Mouse (Mus musculus): Measurements from ENCODE around the gene Lrpap1. TPM values are rescaled to one million over a fixed set of nuclear protein-coding genes. Genes with fewer than 3 reads are reported as not detected.
A peak's percentile ranks its signal among the peaks of the same experiment; 100 is the strongest.

Gene Lrpap1
- total RNA-seq, 2 experiments from 2014 or later, result 128 to 143 TPM

DNA sequence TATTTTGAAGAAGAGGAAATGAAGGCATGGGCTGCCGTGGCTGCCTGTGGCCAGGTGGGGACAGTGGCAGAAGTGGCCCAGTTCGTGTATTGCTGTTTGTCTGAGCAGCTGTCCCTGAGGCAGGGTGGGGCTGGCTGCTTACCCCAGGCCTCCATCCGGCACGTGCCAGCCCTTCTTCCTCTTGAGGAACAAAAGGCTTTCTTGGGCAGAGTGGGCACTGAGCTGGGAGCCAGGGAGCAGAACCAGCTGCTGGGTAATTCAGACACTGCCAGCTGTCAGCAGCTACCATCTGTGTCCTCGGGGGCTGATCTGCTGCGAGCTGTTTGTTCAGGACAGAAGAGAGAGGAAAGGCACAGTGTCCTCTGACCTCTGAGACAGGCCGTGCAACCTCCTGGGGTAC is 34.6 kb downstream of the Lrpap1 start:
- peak; percentile 29 to 50 for DNase-seq (ENCODE audit: low spot score in 2 of 2)
- intact Hi-C loops (cut with DNase I), result no loop called here

DNA sequence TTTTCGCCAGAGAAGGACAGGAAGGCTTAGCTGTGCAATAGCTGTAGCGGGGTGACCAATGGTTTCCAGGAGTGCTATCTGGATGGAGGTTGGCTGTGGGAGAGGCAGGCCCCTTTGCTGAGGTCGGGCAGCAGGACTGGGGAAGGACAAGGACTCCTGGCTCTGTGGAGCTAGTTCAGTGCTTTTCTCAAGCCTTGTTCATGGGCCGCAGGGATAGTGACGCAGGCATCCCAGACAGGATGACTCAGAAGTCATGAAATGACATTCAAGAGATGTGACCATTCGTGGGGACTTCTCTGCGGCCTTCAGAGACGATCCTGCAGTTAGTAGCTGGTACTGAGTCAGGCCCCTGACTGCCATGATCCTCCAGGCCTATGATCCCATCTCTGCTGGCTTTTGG is 35.3 kb downstream of the Lrpap1 start:
- intact Hi-C loops (cut with DNase I), result no loop called here
- DNase-seq (ENCODE audit: low spot score in 2 of 2), result no peak

DNA sequence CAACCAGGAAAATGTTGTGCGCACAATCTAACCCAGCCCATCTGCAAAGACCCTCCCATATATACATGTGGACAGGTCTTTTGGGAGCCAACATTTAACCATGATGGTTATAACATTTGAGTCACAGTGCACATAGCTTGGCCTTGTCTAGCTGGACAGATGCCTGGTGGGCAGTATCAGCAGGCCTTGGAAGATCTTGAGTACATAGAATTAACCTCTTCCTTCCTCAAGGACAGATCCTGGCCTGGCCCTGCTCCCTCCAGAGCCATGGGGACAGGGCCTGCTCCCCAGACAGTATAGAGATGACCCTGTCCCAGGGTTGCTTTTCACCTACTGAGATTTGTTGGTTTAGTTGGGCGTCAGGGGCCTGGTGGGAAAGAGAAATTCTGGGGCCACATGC is 35.7 kb downstream of the Lrpap1 start:
- intact Hi-C loops (cut with DNase I), result no loop called here
- DNase-seq (ENCODE audit: low spot score in 2 of 2), result no peak

DNA sequence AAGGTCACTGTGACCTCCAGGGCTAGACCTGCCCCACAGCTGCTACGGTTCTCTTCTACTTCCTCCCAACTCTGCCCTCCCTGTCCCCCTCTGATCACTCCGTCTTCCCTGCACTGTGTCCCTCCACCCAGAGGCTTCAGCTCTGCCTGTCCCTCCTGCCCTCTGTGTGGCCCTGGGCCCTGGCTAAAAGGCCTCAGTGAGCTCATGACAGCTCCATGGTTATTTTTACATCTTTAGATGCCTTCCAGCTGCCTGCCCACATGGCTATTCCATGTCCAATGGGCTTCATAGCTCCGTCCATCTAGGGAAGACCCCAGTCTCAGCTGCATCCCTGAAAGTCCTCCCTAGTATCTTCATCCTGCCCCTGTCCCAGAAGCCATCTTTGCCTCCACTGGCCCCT is 45.5 kb downstream of the Lrpap1 start:
- intact Hi-C loops (cut with DNase I), result no loop called here

DNA sequence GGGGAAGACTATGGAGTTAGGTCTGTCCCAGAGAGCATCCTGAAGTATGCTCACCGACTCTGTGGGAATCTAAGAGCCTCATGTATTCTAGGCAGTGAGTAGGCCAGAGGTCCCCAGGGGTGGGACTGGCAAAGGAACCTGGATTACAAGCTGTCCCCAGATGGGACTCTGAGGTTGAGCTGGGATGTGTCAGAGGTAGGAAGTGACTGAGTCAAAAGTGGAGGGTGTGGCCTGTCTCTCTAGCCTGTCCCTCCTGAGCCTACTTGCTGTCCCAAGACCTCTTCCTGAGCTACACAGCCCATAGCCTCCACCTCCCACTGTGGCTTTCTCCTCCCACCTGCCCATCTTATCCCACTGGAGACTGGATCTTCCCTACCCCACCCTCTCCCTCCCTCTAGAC is 47.4 kb downstream of the Lrpap1 start:
- DNase-seq (ENCODE audit: low spot score in 2 of 2), result no peak
- intact Hi-C loops (cut with DNase I), result loop anchor here (5.0 kb wide), 1 partner anchor 74 kb away; no protein-coding TSS in a partner anchor

More for the DNA sequence above, 45.5 kb downstream of the Lrpap1 start:
- DNase-seq (ENCODE audit: low spot score in 2 of 2), result no peak

DNA sequence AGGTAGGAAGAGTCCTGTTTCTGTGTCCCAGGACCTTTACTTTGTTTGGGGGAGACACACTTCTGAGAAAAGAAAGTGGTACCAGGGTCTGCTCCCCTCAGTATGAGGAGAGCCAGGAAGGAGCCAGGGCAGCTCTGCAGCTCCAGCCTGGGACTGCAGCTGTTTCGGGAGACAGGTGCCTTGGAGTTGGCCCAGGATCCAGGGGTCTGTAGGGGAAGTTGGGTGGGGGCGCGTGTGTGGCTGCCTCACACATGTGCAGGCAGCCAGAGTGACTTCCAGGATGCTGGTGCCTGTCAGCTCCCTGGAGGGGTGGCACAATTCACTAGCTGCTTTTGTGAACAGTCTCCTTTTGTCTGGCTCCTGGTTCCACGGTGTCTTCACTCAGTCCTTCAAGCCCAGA is 48.0 kb downstream of the Lrpap1 start:
- no peak for DNase-seq (ENCODE audit: low spot score in 2 of 2)
- intact Hi-C loops (cut with DNase I), result loop anchor here (5.0 kb wide), 1 partner anchor 75 kb away; no protein-coding TSS in a partner anchor

DNA sequence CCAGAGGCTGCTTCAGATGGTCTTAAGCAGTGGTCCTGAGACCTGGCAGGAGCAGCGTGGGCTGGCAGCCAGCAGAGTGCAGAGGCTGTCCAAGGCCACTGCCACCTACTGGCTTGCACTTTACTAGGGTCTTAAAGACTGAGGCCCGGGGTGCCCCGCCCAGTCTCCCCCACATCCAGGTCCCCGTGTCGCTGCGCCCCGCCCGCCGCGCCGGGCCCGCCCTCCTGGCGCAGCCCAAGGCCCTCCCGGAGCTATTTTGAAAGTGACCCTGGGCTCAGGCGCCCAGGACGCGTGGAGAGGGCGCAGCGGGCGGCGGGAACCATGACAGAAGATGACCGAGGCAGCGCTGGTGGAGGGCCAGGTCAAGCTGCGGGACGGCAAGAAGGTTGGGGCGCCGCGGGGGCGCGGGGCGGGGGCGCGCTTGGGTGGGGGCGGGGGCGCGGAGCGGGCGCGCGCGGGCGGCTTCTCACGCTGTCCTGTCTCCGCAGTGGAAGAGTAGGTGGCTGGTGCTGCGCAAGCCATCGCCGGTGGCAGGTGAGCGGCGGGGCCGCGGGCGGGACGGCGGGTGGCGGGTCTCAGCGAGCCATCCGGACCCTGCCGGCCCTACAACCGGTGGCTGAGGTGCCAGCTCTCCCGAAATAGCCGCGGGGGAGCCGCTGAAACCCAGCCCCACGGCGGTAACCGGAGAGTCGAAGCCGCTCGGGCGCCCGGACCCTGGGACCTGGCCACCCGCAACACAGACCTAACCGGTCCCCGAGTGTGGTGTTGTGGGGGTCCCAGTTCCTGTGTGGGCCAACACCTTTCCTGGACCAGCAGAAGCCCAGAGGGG is 48.7 kb downstream of the Lrpap1 start, which contains the start of gene Dok7:
Dok7 (plus strand) TSS at position 163 of the 829 bp plus-strand sequence.
- intact Hi-C loops (cut with DNase I), result loop anchor here (5.0 kb wide), 1 partner anchor 75 kb away; no protein-coding TSS in a partner anchor
- peak; percentile 50 to 55 for DNase-seq (ENCODE audit: low spot score in 2 of 2)

DNA sequence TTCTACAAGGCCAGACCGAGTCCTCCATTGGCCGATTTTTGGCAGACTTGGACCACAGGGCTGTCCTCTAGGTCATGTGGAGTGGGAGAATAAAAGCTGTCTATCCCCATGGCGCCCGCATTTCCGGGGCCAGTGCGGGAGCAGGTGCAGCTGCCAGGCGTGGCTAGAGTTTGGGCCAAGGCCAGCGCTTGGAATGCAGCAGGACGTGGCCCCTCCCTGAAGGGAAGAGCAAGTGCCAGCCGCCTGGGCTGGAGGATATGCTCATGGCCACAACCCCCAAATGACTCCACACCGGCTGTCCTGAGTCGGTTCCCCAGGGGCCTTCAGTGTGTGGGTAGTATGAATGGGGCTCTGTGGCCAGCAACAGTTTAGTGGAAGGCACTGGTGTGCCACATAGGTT is 50.5 kb downstream of the Lrpap1 start:
- no peak for DNase-seq (ENCODE audit: low spot score in 2 of 2)
- intact Hi-C loops (cut with DNase I), result loop anchor here (5.0 kb wide), 1 partner anchor 77 kb away; no protein-coding TSS in a partner anchor

DNA sequence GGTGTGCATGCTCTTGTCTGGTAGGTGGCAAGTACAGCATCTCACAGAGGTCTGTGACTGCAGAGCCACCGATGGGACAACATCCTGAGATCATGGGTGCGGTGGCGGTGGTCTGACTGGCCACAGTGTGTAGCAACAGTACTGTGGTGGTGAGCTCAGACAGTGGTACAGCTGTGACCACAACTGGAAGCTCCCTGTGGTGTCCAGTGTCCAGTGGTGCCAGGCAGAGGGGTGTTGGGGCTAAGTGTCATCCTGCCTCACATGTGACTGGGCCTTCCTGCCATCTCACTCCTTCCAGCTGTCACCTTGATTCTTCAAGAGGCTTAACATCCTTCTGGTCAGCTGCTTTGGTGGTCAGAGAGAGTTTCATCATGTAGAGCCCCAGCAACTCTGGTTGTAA is 50.9 kb downstream of the Lrpap1 start:
- no peak for DNase-seq (ENCODE audit: low spot score in 2 of 2)
- intact Hi-C loops (cut with DNase I), result loop anchor here (5.0 kb wide), 2 partner anchors 78 to 293 kb away; no protein-coding TSS in a partner anchor

DNA sequence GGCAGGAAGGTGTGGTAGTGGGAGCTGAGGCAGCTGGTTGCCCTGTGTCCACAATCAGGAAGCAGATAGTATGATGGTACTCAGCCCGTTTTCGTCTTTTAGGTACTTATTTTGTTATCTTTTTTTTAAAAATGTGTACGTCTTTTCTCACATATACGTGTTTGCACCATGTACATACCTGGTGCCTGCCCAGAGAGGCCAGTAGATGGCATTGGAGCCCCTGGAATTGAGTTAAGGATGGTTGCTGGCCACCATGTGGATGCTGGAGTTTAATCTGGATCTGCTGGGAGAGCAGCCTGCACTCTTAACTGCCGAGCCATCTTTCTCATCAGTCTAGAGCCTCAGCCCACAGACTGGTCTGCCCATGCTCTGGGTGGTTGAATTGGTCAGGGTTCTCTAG is 55.0 kb downstream of the Lrpap1 start:
- intact Hi-C loops (cut with DNase I), result loop anchor here (5.0 kb wide), 1 partner anchor 297 kb away; no protein-coding TSS in a partner anchor
- no peak for DNase-seq (ENCODE audit: low spot score in 2 of 2)

DNA sequence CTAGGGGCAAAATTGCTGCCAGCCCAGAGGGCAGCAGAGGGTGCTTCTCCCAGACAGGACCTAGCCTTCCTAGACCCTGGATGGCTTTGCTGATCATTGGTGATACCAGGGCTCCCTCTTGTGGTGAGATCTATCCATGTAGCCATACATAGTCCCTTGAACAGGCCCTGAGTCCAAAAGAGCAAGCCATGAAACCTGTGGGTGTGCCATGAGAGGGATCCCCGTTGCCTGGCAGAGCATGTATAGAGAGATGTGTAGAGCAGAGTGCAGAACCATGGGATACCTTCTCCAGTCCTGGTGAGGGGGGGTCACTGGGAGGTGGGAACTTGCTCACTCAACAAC is 62.5 kb downstream of the Lrpap1 start:
- intact Hi-C loops (cut with DNase I), result loop anchor here (1.0 to 10.0 kb wide), 3 partner anchors 56 to 378 kb away; partner anchors contain the start of genes Grk4 and Nop14
- peak; percentile 83 to 90 for DNase-seq (ENCODE audit: low spot score in 2 of 2)

DNA sequence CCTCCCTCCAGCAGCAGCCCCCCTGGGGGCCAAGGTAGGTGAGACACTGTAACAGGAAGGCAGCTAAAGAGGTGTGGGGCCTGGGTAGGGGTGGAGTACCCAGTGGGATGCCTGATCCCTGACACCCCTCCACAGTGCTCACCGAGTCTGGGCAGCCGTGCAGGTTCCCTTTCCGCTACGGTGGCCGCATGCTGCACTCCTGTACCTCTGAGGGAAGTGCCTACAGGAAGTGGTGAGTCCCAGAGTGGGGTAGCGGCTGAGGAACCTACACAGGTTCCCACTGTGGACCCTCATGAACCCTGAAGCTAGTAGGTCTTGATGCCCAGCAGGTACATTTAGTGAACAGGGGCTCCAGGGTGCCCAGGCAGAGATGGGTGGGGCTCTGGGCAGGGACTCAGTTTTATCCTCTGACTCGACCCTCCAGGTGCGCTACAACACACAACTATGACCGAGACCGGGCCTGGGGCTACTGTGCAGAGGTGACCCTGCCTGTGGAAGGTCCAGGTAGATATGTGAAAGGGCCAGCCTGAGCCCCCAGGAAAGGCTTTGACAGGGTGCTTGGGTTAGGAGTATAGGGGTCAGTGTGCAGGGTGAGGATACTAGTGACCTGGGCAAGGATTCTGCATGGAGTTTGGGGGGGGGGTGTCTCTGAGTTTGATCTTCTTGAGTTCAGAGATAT is 63.0 kb downstream of the Lrpap1 start:
- no peak for DNase-seq (ENCODE audit: low spot score in 2 of 2)
- intact Hi-C loops (cut with DNase I), result loop anchor here (1.0 to 10.0 kb wide), 3 partner anchors 56 to 378 kb away; partner anchors contain the start of genes Grk4 and Nop14

Other genes with a start within 250 kb of the Lrpap1 start
- gene Msantd1, start 197.8 kb downstream of the Lrpap1 start, total RNA-seq (2021), result 1 to 10 TPM; 7.6 to 8.0 TPM
- gene Rgs12, start 156.3 kb downstream of the Lrpap1 start, total RNA-seq (2021), result 10 to 100 TPM; 52.3 to 62.3 TPM
- 1 to 10 TPM; 1.1 TPM for gene Hgfac, start 64.3 kb downstream of the Lrpap1 start, total RNA-seq (2021)
- 10 to 100 TPM; 19.6 to 20.0 TPM for gene Dok7, start 49.0 kb downstream of the Lrpap1 start, total RNA-seq (2021)
- 10 to 100 TPM; 20.6 to 24.4 TPM for gene Adra2c, start 172.6 kb upstream of the Lrpap1 start, total RNA-seq (2021)